Mouse (Mus musculus) CH12.LX (cell line): ENCODE data around the gene Kalrn. TPM values are rescaled to one million over a fixed set of nuclear protein-coding genes. Genes with fewer than 3 reads are reported as not detected.

Experiments used
- DNase-seq: peaks from one replicate; pipeline ENCODE4 v3.0.0-alpha.2; 2013; ENCODE audit errors: extremely low read depth
- H3K27ac ChIP-seq: 2 replicates; pipeline ENCODE4 v1.5.1; 2012; ENCODE audit warnings: low read depth, mild to moderate bottlenecking, control low read depth, moderate library complexity; ENCODE audit not compliant: insufficient read depth
- H3K27me3 ChIP-seq: replicated peaks from 2 replicates; pipeline ENCODE3; 2012; ENCODE audit warnings: inconsistent platforms
- H3K36me3 ChIP-seq, 2 experiments: replicated peaks in 1 of 2; 2 replicates each; pipeline versions ENCODE3 to v1.6.1; 2012; ENCODE audit warnings: inconsistent platforms in 1 of 2, low read length in 1 of 2, mild to moderate bottlenecking in 1 of 2, mixed read lengths in 1 of 2, moderate library complexity in 1 of 2; ENCODE audit not compliant: control insufficient read depth in 1 of 2, insufficient read depth in 1 of 2
- H3K4me1 ChIP-seq, 2 experiments: 2 replicates each; pipeline ENCODE4 v1.6.1; 2012; ENCODE audit warnings: inconsistent platforms in 1 of 2, moderate library complexity in 1 of 2; ENCODE audit not compliant: insufficient read depth in 2 of 2, control insufficient read depth in 1 of 2
- H3K4me2 ChIP-seq: 2 replicates; pipeline ENCODE4 v1.6.1; 2012; ENCODE audit warnings: low read depth, mild to moderate bottlenecking, control low read depth; ENCODE audit not compliant: poor library complexity, insufficient read depth, severe bottlenecking
- H3K4me3 ChIP-seq, 3 experiments: fragments of 150-350 bp in 1 of 3; sonication (generic) in 1 of 3; replicated peaks in 1 of 3; 2 replicates each; pipeline versions ENCODE3 to v1.5.1; 2011 to 2012; ENCODE audit warnings: low read depth in 2 of 3, low read length in 2 of 3, mild to moderate bottlenecking in 2 of 3, moderate library complexity in 2 of 3, control low read depth in 1 of 3, improper control_type of control experiment in 1 of 3, inconsistent platforms in 1 of 3, mixed read lengths in 1 of 3; ENCODE audit not compliant: poor library complexity in 1 of 3
- H3K79me2 ChIP-seq: replicated peaks from 2 replicates; pipeline ENCODE4 v1.6.1; 2012; ENCODE audit warnings: mild to moderate bottlenecking, moderate library complexity; ENCODE audit not compliant: control insufficient read depth, poor library complexity, insufficient read depth, severe bottlenecking; ENCODE audit errors: extremely low read depth
- H3K9ac ChIP-seq: 2 replicates; pipeline ENCODE4 v1.6.1; 2012; ENCODE audit warnings: low read depth, mild to moderate bottlenecking, control low read depth, moderate library complexity; ENCODE audit not compliant: insufficient read depth
- H3K9me3 ChIP-seq: replicated peaks from 2 replicates; pipeline ENCODE3; 2012; ENCODE audit warnings: low read length, inconsistent platforms, mixed read lengths
- CHD1 ChIP-seq: IDR thresholded peaks from 2 replicates; pipeline ENCODE4 v1.6.1; 2012; ENCODE audit warnings: low read depth, low read length, improper control_type of control experiment, inconsistent platforms
- CHD2 ChIP-seq: IDR thresholded peaks from 2 replicates; pipeline ENCODE4 v1.6.1; 2011; ENCODE audit warnings: low read length, improper control_type of control experiment
- EP300 ChIP-seq: IDR thresholded peaks from 2 replicates; pipeline ENCODE4 v1.6.1; 2011; ENCODE audit warnings: low read length, improper control_type of control experiment
- IRF4 ChIP-seq: IDR thresholded peaks from 2 replicates; pipeline ENCODE4 v1.6.1; 2014; ENCODE audit warnings: low read depth, mild to moderate bottlenecking, inconsistent platforms, low read length, improper control_type of control experiment
- JUND ChIP-seq: conservative IDR thresholded peaks from 2 replicates; pipeline ENCODE4 v1.6.1; 2011; ENCODE audit warnings: low read depth, low read length, improper control_type of control experiment
- MAFK ChIP-seq: IDR thresholded peaks from 2 replicates; pipeline ENCODE4 v1.6.1; 2011; ENCODE audit warnings: low read length, improper control_type of control experiment; ENCODE audit not compliant: insufficient replicate concordance
- MAX ChIP-seq: IDR thresholded peaks from 2 replicates; pipeline ENCODE4 v1.6.1; 2011; ENCODE audit warnings: low read length, improper control_type of control experiment
- MEF2A ChIP-seq: IDR thresholded peaks from 2 replicates; pipeline ENCODE4 v1.6.1; 2014; ENCODE audit warnings: low read depth, mild to moderate bottlenecking, inconsistent platforms, low read length, improper control_type of control experiment, borderline replicate concordance
- MYC ChIP-seq: IDR thresholded peaks from 2 replicates; pipeline ENCODE4 v1.6.1; 2011; ENCODE audit warnings: low read depth, mild to moderate bottlenecking, improper control_type of control experiment, low read length
- NRF1 ChIP-seq: IDR thresholded peaks from 2 replicates; pipeline ENCODE4 v1.6.1; 2014; ENCODE audit warnings: low read depth, mild to moderate bottlenecking, inconsistent platforms, low read length, improper control_type of control experiment, moderate library complexity
- POLR2A ChIP-seq: IDR thresholded peaks from 2 replicates; pipeline ENCODE4 v1.6.1; 2011; ENCODE audit warnings: low read depth, mild to moderate bottlenecking, improper control_type of control experiment, low read length
- POLR2AphosphoS2 ChIP-seq: IDR thresholded peaks from 2 replicates; pipeline ENCODE4 v1.6.1; 2011; ENCODE audit warnings: low read depth, low read length, improper control_type of control experiment
- TCF12 ChIP-seq: IDR thresholded peaks from 2 replicates; pipeline ENCODE4 v1.6.1; 2014; ENCODE audit warnings: low read depth, mild to moderate bottlenecking, inconsistent platforms, low read length, improper control_type of control experiment
- USF1 ChIP-seq: IDR thresholded peaks from 2 replicates; pipeline ENCODE4 v1.6.1; 2014; ENCODE audit warnings: low read depth, mild to moderate bottlenecking, inconsistent platforms, low read length, improper control_type of control experiment
- USF2 ChIP-seq: conservative IDR thresholded peaks from 2 replicates; pipeline ENCODE4 v1.6.1; 2011; ENCODE audit warnings: low read depth, low read length, improper control_type of control experiment
- ZC3H11A ChIP-seq: IDR thresholded peaks from 2 replicates; pipeline ENCODE4 v1.6.1; 2012; ENCODE audit warnings: low read depth, mild to moderate bottlenecking, inconsistent platforms, low read length, improper control_type of control experiment
- ZKSCAN1 ChIP-seq: IDR thresholded peaks from 2 replicates; pipeline ENCODE4 v1.6.1; 2012; ENCODE audit warnings: low read depth, inconsistent platforms, low read length, improper control_type of control experiment, borderline replicate concordance
- ZMIZ1 ChIP-seq: IDR thresholded peaks from 2 replicates; pipeline ENCODE4 v1.6.1; 2012; ENCODE audit warnings: low read depth, mild to moderate bottlenecking, inconsistent platforms, low read length, improper control_type of control experiment
- dilution Hi-C: fragments of 300-500 bp; cut with MboI; formaldehyde crosslinking; loops from 2 replicates; pipeline ENCODE4 v1.14.3; 2020; ENCODE audit warnings: low sequenced_read_pairs; ENCODE audit not compliant: extremely low pct_unique_long_range_greater_than_20kb, extremely low pct_ligation_motif_present
- in situ Hi-C: fragments of 300-500 bp; cut with MboI; formaldehyde crosslinking; loops from 3 replicates; pipeline ENCODE4 v1.14.3; 2019; ENCODE audit warnings: low sequenced_read_pairs, low pct_ligation_motif_present, low pct_unique_long_range_greater_than_20kb, mixed read lengths
- polyA plus RNA-seq: library from polyadenylated mRNA; unstranded; fragments of >175 nt; gene quantifications from 2 replicates; pipeline ENCODE4 v1.2.1, GENCODE M21; 2012; ENCODE audit warnings: low read depth; ENCODE audit not compliant: insufficient read length
- total RNA-seq, 2 experiments: library from RNA; depleted of rRNA; stranded (reverse); fragments of 300-350 nt in 1 of 2; fragments of >200 nt in 1 of 2; gene quantifications; 2 replicates each; pipeline ENCODE4 v1.2.3; 2012 to 2014

The Kalrn gene
- total and polyA plus RNA-seq, 3 experiments = 0.08 to 0.09 TPM; not detected in 1

- no peaks in the 10 kb centered on the region for H3K79me2 ChIP-seq
- no peak overlapping the region for H3K4me2 ChIP-seq
- no peak for DNase-seq
- TF ChIP-seq NRF1 (no peak), MAFK (no peak)
- no peaks in the 10 kb centered on the region for H3K9me3 ChIP-seq
- no peak overlapping the region for H3K9ac ChIP-seq
- H3K4me1 ChIP-seq = no peaks in the 10 kb centered on the region
- no peak overlapping the region for H3K4me3 ChIP-seq
- no peak overlapping the region for H3K27ac ChIP-seq
- peaks cover 86% of the 10 kb centered on the region for H3K27me3 ChIP-seq
- no peaks in the 10 kb centered on the region for H3K36me3 ChIP-seq
- in situ Hi-C loops (no loop called here), dilution Hi-C loops (no loop called here)
These were observed 247.5 kb downstream of the Kalrn start for GRCm38 (mm10) chr16:34325869-34326268.

GRCm38 (mm10) chr16:34325161-34325560 is 248.2 kb downstream of the Kalrn start:
- no peak for TF ChIP-seq IRF4
- TF ChIP-seq TCF12 = no peak
- no peak for TF ChIP-seq MAFK
- TF ChIP-seq ZKSCAN1 = no peak
- TF ChIP-seq JUND = no peak
- TF ChIP-seq USF2 = no peak
- no peak for TF ChIP-seq USF1
- no peak for TF ChIP-seq MYC
- TF ChIP-seq EP300 = no peak
- TF ChIP-seq POLR2A = no peak
- no peak for TF ChIP-seq MAX
- no peak for TF ChIP-seq CHD1
- TF ChIP-seq MEF2A = no peak
- TF ChIP-seq POLR2AphosphoS2 = no peak
- TF ChIP-seq CHD2 = no peak
- no peak for TF ChIP-seq ZC3H11A
- TF ChIP-seq ZMIZ1 = no peak
- TF ChIP-seq, all 38 proteins: peak for 0
- no peaks in the 10 kb centered on the region for H3K79me2 ChIP-seq
- H3K9me3 ChIP-seq = no peaks in the 10 kb centered on the region
- DNase-seq = no peak
- no peak overlapping the region for H3K4me2 ChIP-seq
- in situ Hi-C loops = no loop called here
- no peaks in the 10 kb centered on the region for H3K36me3 ChIP-seq
- no peak overlapping the region for H3K9ac ChIP-seq
- H3K27me3 ChIP-seq = peaks cover 86% of the 10 kb centered on the region
- H3K4me3 ChIP-seq = no peak overlapping the region
- dilution Hi-C loops = no loop called here
- no peak overlapping the region for H3K27ac ChIP-seq
- H3K4me1 ChIP-seq = no peaks in the 10 kb centered on the region
